18 mouse cellular contexts compared by ENCODE assay signal in the genomic region with DNA sequence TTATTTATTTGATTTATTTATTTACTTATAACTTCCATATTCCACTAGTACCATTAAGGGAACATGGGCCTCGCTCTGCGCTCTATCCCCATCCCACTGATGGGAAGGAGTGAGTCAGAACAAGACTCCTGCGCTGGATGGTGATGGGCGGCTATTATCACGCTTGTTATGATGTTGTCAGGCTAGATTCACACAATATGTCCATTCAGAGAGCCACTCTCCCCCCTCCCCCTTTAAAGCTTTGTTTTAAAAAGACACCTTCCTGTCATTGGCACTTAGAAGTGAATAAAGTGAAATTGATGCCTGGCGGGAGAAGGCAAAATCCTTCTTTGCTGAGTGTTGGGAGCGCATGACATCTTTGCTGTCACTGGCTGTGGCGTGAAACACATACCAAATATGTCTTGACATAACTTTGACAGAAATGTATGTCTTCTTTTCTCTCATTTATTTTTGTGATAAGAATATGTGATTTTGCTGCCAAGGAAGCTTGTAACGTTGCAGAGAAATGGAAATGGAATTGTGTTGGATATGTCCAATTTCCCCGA.
"Had no signal": no experiment of that assay in that cellular context is flagged by ENCODE, and none has a peak within 500 bp of the region (broad histone marks: within the 10 kb centered on the region; RNA-seq: fewer than 3 reads in every experiment).

No protein-coding gene starts in this region.

- H3K4me3 ChIP-seq: limb, embryonic 10.5 days; limb, embryonic 13.5 days; liver, embryonic 12.5 days; liver, embryonic 15.5 days; lung, embryonic 15.5 days; megakaryocyte, embryonic 14.5 days; midbrain, embryonic 12.5 days; stomach, embryonic 15.5 days had no signal

- DNase-seq: kidney, adult 9 months; kidney, postnatal 14 days; kidney, postnatal 4 days; liver; lung, adult 18-20 months; lung, postnatal 10 days; lung, postnatal 36 days; right cerebral cortex, postnatal 25 days; spleen, adult 18-20 months; thymus, postnatal 25 days had no signal

- H3K4me2 ChIP-seq: limb, embryonic 13.5 days; liver, embryonic 12.5 days; liver, embryonic 15.5 days; lung, embryonic 15.5 days; midbrain, embryonic 12.5 days; stomach, embryonic 15.5 days had no signal

- ATAC-seq: liver, embryonic 12.5 days had no signal

- H3K27ac ChIP-seq: limb, embryonic 10.5 days; limb, embryonic 13.5 days; liver, embryonic 12.5 days; liver, embryonic 15.5 days; lung, embryonic 15.5 days; midbrain, embryonic 12.5 days; stomach, embryonic 15.5 days had no signal

- H3K4me1 ChIP-seq: liver, embryonic 12.5 days; liver, embryonic 15.5 days; megakaryocyte, embryonic 14.5 days; stomach, embryonic 15.5 days had no signal

- H3K9me3 ChIP-seq: limb, embryonic 10.5 days; limb, embryonic 13.5 days; liver, embryonic 12.5 days; liver, embryonic 15.5 days; lung, embryonic 15.5 days; midbrain, embryonic 12.5 days; stomach, embryonic 15.5 days had no signal

- H3K27me3 ChIP-seq: liver, embryonic 12.5 days; liver, embryonic 15.5 days; megakaryocyte, embryonic 14.5 days; stomach, embryonic 15.5 days had no signal

- H3K9ac ChIP-seq: limb, embryonic 13.5 days; liver, embryonic 12.5 days; liver, embryonic 15.5 days; lung, embryonic 15.5 days; midbrain, embryonic 12.5 days; stomach, embryonic 15.5 days had no signal

- H3K36me3 ChIP-seq: limb, embryonic 10.5 days; limb, embryonic 13.5 days; liver, embryonic 12.5 days; liver, embryonic 15.5 days; lung, embryonic 15.5 days; midbrain, embryonic 12.5 days; stomach, embryonic 15.5 days had no signal
